Mouse (Mus musculus) yolk sac, embryonic 10.5 days (tissue): Measurements from ENCODE around the gene Rbm19.

ENCODE experiments used
- DNase-seq: peaks from one replicate; pipeline ENCODE4 v3.0.0-alpha.2; 2017; ENCODE audit warnings: low spot score

Rbm19 gene

DNA sequence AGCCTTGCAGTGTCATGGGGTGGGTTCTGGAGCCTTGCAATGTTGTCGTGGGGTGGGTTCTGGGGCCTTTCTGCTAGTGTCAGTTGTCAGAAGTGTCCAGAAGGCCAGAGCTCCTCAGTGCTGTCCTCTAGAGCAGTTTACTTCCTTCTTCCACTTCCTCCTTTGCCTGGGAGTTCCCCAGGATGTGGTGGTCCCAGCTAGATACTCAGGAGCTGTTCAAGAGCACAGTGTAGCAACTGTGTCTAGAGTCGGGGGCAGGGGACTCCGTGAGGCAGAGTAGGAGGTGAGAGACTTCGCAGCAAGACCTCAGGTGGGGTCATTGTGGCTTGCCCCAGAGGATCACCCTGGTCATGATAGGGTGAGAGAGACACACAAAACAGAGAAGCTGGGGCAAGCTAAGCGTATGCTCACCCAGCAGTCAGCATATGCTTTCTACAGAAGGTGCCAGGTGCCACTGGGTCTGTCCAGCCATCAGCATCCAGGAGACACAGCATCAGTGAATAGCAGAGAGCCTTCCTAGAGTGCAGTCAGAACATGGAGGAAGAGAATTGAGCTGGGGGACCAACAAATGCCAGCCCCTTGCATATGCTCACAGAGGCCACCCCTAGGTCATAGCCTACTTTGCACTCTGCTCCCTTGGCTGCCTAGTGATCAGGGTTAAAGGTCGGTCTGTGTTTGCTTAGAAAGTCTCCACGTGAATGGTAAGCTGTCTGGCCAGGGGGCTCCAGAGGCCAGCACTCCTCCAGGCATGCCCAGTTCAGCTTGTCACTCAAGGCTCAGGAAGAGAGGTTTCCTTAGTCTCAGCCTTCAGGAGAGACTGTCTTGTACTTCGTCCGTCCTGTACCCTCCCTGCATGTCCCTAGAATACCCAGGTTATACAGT, 49.0 kb downstream of the Rbm19 start:
- DNase-seq, result peak; percentile 87

DNA sequence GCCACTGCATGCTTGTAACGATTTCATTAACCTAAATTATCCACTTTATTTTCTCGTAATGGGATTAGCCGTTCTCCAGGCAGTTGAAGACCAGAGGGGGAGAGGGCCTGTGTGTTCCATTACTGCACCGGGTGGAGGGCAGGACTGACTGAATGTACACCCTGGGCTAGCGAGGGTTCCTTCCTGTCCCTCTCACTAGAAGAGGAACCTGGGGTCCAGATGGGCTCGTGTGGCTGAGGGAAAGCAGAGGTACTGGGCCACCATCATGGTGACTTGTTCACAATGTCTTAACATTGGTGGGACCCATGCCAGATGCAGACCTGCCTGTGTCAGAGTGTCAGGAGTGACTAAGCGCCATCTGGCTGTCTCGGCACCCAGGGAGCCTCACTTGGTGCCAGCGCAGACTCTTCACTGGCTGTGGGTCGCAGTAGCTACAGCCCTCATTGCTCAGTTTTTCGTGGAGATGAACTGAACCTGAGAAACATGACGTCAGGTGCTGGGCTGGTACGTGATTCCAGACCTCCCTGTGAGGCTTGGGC, 51.6 kb downstream of the Rbm19 start:
- DNase-seq, result no peak

- no peak for DNase-seq
Measured at GRCm38 (mm10) chr5:120171865-120172728, 55.8 kb downstream of the Rbm19 start.

- DNase-seq, result peak; percentile 78
Measured at GRCm38 (mm10) chr5:120172729-120173101, 56.5 kb downstream of the Rbm19 start.

GRCm38 (mm10) chr5:120174317-120174716, 58.1 kb downstream of the Rbm19 start:
- DNase-seq, result no peak

GRCm38 (mm10) chr5:120175217-120175616, 59.0 kb downstream of the Rbm19 start:
- no peak for DNase-seq

DNA sequence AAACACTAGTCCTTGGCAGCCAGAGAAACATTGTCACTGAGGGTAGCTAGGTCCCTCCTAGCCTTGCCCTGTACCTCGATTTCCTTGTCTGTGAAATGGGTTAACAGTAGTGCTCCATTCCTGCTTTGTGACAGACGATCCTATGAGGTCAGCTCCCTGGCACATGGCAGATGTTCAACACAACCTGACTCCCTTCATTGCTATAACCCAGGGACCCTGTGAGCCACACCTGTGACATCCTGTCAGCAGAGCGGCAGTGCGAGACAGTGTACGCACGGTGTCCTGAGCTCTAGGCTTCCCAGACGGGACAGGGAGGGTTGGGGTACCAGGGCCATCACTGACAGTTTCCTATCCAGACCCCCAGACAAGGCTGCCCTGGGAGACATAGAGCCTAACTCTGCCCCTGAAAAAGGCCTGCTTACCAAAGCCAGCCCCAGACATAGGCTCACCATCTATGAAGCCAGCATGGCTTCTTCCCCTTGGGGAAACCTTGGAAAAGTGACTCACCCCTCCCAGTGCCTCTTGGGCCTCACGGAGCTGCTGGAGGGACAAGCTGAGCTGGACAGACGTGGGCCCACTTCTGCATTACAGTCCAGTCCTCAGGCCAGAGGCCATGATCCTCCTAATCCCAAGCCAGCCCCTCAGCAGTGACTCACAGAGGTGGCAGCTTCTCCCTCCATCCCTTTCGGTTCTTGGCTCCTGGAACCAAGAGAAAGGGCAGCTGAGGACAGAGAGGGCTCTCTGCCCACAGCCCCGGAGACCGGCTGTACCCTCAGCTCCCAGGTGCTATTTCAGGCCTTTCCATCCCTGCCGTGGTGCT, 60.2 kb downstream of the Rbm19 start:
- no peak for DNase-seq

- no peak for DNase-seq
Measured at GRCm38 (mm10) chr5:120177066-120177340, 60.7 kb downstream of the Rbm19 start.

DNA sequence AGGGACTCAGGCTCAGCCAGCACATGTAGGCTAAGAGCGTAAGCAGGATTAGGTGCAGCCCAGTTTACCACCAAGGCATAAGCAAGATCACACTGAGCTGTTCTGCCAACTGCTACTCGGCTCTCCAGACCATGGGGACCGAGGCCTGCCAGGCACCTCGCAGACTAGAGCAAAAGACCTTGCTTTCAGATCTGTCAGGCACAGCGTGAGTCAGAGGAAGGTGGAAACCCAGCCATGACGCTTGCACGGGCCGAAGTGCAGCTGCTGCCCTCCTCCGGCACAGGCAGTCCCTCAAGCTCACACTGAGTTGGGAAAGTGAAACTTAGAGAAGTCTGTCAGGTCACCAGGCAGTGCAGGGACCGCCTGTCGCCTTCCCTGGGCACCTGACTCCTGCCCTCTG, 63.8 kb downstream of the Rbm19 start:
- no peak for DNase-seq

DNA sequence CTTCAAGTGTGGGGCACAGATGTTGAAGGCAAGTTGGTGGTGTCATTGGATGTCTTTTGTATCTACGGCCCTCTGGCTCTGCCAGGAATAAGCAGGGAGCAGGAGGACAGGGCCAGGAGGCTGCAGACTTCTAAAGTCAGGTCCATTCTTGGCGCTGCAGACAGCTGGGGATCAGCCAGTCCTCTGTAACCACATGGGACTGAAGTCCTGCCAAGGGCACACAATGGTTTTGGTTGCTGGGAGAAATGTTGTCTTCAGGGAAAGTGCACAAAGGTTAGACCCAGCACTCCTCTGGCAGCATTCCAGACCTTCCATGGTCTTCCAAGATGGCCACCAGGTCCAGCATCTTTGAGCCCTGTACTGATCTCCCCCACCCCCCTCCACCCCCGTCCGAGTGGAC, 65.1 kb downstream of the Rbm19 start:
- DNase-seq, result no peak

DNA sequence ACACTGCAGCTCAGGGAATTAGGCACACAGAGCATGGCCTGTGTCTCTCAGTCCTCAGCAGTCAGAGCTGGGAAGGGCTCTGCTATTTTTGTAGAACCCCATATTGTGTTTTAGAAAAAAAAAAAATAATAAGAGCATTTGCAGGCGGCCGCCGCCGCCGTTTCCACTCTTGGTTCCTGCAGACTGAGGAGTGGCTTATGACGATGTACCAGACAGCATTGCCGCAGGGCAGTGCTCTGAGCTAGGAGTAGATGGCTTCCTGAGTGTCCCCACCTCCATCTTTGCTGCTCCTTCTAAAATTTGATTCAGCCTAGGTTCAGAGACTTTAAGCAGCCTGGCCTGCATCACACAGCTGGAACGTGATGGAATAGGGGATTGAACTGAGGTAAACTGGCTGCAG, 67.1 kb downstream of the Rbm19 start:
- no peak for DNase-seq

DNA sequence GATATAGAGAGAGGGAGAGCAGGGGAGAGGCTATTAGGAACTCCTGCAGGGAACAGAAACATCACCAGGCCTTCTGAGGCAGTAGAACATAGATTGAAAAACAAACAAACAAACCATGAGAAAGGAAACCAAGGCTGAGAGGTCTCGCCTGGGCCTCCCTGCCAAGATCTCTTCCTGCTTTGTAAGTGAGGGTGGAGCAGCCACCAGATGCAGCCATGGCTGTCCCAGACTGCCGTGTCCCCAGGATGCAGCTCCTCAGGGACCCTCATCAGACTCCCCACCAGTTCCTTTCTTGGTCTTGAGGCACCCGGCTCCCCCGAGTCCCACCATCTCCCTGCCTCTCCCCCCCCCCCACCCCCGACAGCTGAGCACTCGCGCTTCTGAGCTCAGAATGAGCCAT, 67.5 kb downstream of the Rbm19 start:
- no peak for DNase-seq

- no peak for DNase-seq
Measured at GRCm38 (mm10) chr5:120185949-120186348, 69.7 kb downstream of the Rbm19 start.

GRCm38 (mm10) chr5:120188541-120188940, 72.3 kb downstream of the Rbm19 start:
- DNase-seq, result no peak

GRCm38 (mm10) chr5:120190001-120190582, 73.8 kb downstream of the Rbm19 start:
- no peak for DNase-seq

- no peak for DNase-seq
Measured at GRCm38 (mm10) chr5:120191620-120192019, 75.4 kb downstream of the Rbm19 start.

GRCm38 (mm10) chr5:120194309-120194941, 78.2 kb downstream of the Rbm19 start:
- DNase-seq, result no peak

GRCm38 (mm10) chr5:120194948-120195347, 78.7 kb downstream of the Rbm19 start:
- no peak for DNase-seq

DNA sequence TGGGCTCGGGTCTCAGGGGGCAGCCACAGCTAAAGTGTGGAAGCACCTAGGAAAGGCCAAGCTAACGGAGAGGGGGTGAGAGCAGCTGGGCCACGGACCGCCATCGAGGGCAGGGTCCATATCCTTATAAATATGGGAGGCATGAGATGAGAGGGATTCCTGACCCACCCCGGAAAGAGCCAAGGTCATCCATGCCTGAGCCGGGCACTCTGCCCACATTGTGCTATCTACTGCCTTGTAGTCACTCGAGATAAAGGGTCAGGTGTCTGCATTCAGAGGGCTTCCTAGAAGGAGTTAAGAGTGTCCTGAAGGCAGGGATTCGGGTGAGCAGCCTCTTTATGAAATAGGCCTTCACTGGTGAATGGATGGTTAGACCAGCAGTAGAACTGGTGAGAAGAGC, 80.6 kb downstream of the Rbm19 start:
- no peak for DNase-seq

DNA sequence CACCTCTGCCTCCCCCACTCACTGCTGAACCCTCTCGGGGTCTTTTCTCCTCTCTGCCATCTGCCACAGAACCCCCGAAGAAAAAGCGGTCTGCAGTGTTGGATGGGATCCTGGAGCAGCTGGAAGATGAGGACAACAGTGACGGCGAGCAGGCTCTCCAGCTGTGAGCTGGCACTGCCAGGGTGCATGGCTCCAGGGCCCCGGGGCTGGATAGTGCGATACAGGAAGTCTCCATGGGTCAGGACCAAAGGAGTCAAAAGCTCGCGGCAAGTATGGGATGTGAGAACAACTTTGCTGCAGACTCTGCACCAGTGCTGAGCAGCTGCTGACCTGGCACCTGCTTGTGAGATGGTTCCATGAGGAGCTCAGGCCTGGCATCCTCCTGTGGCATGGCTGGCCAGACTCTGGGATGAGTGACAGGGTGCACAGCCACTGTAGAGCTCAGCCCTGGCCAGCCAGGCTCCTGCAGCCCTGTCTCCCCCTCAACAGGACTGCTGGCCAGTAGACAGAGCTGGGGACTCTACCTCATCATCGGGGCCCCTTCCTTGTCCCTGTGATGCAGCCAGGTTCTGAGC, 81.6 kb downstream of the Rbm19 start:
- no peak for DNase-seq

GRCm38 (mm10) chr5:120199865-120200264, 83.6 kb downstream of the Rbm19 start:
- no peak for DNase-seq
